Mouse (Mus musculus) thymus, postnatal 10 days (tissue): ENCODE data around the gene 2310009B15Rik.

ENCODE experiments used
- DNase-seq, 2 experiments: peaks; one replicate each; pipeline ENCODE4 v3.0.0; 2021; ENCODE audit warnings: low spot score in 2 of 2

Gene 2310009B15Rik

DNA sequence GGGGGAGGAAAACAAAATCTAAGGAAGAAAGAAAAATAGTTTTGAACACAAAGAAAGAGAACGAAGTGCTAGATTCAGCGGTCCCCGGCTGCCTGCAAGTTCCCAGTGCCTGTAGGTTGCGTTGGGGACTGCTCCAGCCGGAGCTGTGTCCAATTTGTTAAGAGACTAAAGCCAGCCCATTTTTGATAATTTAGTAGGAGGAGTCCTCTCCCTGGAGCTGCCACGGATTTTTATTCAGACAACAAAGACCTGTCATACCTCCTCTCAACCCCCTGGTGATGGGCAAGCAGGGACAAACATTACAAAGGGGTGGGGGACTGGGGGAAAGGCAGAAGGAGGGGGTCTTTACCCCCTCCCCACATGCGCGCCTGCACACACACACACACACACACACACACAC, 14.3 kb downstream of the 2310009B15Rik start:
- no peak for DNase-seq

DNA sequence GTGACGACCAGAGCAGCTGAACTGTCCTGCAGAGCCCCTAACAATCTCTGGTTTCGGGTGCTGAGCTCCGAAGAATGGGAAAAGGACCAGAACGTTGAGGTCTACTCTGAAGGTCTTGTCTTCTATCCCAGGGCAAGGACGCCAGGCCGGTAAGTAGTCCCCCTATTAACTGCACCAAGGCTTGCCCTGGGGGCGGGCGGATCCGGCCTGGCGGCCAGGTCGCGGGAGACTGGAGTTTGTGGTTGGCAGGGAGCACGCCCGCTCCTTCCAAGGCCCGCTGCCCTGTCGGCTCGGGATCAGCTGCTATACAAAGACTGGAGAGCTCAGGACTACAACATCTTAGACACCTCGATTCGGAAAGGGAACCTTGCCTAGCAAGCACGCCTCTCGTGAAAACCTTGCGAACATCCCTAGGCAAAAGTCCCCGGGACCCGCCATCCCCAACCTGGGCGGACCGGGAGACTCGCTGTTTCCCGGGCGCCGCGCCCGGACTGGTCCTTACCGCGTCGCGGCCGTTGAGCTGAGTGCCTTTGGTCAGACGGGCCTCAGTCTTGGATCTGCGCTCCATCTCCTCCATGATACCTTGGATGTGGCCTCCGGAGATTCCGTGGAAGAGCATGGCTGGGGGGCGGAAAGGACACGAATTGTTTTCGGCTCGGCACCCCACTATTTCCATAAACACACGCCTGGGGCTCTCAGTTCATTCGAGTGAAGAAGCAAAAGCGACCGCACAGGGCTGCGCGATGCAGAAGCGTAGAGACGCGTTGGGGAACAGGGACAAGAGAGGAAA, 15.2 kb downstream of the 2310009B15Rik start:
- no peak for DNase-seq

DNA sequence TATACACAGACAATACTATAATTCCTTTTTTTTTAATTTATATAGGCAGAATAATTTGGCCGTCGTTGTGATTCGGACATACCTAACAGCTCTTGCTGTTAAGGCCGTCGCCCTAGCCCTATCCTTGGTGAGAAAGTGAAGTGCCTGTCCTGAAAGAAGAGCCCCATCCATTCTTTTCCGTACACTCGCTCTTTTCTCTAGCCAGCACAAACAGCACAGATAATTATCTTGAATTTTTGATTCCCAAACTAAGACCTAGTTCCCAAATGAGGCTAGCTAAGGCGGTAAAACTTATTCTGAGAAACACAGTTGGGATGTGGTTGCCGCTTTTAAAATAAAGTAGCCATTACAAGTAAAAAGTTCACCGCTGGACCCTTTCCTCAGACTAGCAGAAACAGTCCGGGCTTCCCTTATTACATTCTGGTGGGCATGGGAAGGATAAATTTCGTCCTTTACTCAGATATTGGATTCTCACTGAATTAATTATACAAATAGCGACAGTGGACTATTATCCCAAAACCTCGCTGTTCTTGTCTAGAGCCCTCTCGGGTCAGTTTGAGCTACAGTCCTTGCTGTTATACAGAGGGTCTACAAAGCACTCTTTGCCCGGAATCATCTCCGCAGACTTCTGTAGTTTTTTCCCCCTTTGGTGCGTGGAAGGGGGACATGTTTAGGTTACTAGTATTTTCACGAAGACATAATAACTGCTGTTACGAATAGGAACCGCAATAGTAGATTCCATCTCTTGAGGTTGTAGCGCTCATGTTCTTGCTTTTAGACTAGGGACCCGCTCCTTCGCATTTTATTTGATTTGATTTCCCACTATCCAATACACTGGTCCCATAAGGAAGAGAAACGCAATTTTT, 16.0 kb downstream of the 2310009B15Rik start:
- no peak for DNase-seq

DNA sequence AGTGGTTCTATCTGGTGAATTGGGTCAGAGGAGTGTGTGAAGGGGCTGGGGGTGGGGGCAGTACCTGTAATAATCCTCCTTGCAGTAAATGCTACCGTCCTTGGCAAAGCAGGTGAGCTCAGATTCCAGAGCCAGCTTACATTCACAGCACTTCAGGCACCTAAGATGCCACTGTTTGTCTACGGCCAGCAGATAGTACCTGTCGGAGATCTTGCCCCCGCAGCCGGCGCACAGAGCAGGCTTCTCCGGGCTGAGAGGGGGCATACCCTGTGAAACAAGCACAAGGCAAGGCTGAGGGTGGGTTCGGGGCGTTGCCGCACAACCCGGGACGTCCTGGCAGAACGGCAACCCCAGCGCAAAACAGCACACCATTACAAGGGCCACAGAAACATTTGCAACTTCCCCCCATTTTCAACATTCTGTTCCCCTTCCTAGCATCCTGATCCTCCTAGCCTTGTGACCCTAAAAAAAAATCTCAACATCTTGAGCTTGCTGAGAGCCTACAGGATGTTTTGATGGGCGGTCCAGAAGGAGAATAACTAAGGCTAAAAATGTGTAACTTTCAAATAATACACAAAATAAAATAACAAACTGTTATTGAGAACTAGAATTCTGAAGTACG, 16.7 kb downstream of the 2310009B15Rik start:
- no peak for DNase-seq

DNA sequence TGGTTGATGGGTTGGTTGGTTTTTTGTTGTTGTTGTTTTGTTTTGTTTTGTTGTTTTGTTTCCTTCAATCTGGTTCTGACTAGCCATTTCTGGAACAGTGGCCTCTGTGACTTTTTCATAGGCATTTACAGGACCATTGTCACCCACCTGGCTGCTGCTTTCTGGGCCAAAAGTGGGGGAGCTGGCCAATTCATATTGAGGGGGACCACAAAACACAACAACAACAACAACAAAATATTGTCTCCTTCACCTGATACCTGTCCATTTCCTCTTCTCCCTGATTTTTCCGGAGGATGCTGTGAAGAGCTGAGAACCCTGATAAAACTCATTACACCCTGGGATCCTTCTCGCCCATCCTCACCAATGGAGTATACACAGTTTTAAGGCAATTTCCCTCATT, 17.4 kb downstream of the 2310009B15Rik start:
- no peak for DNase-seq

DNA sequence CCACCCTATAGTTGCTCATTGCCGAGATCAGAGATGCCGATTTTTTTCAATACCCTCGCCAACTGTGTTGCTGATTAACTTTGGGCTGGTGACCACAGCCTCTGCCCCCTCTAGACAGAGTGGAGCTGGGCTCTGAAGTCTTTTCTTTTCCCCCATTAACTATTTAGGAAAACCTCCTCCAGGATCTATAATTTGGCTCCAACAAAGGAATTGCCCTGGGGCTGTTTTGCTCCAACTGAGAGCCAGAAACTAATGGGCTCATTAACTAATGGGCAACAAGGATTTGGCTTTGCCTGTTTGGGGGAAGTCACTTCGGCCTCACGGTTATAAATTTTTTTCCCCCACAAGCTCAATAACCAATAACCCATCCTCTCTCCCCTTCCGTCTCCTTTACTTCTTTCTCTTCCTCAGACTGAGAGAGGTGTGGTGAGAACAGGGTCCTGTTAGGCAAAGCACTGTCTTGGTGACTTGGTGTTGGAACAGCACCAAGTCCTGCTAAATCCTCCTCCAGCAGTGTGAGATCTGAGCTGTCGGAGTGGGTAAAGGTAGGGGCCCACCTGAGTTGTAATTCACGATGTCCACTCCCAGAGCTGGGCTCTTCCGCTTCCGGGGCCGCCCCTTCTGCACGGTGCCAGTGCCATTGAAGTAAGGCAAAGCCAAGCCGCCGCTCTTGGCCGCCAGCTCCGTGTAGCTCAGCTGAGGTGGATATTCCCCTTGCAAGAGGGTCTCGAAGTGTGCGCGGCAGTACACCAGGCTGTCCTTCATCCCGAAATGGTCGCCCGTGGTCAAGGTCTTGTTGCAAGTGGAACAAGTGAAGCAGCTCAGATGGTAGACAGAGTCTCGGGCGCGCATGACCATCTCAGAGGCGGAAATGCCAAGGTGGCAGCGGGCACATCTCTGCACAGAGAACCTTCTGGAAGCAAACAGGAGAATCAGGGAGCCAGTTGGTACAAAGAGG, 18.6 kb downstream of the 2310009B15Rik start:
- DNase-seq, result no peak

DNA sequence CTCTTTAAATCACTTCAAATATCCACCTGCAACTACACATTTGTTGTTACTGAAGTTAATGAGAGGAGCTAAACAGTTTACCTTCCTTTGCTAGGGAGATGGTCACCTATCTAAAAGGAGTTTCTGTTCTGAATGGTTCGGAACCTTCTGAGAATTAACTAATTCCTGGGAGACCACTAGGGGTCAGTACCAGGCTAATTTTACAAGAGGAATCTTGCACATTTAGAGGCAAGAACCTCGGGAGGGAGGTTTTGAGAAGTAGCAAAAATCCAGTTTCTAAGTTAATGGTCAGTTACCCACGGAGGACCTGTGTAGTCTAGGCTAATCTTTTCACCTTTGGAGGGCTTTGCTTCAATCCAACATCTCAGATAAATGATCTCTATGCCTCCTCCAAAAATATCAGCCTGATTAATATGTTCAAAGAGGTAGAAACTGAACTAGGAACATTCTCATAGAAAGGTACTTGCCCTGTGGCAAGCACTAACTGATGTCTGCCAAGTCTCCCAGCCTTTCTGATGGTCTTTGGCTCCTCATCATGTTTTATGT, 21.2 kb downstream of the 2310009B15Rik start:
- DNase-seq, result peak in 1 of 2 experiments; percentile 38

DNA sequence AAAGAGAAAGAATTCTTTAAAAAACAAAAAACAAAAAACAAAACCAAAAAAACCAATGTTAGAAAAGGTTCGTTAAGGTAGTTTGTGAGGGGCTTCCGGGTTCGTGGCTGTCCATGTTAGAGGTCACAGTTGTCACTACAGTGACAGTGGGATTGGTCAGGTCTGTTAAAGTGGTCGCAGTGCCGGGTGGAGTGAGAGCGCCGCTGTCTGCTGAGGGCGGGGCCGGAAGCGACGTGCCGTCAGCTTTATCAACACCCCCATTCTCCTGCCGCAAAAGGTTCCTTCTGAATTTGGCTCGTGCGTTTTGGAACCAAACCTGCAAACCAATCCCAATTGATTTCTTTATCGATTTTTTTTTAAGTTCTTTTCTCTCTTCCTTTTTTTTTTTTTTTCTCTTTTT, 25.3 kb downstream of the 2310009B15Rik start:
- no peak for DNase-seq

DNA sequence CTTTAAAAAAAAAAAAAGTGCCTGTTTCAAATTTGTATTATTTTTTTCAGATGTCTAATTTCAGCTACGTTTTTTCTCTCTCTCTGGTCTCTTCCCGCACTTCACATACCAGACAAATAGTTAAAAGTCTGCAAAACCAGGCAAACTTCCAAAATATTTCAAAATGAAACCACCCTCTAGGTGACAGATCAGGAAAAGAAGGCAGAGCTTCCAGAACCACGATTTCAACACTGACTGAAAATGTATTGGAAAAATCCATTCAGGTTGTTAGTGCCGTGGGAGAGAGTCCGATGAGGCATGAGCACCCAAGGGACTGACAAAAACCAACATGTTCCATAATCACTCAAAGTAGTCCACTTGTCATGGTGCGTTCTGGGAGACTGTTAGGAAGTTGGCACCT, 29.8 kb downstream of the 2310009B15Rik start:
- DNase-seq, result no peak

DNA sequence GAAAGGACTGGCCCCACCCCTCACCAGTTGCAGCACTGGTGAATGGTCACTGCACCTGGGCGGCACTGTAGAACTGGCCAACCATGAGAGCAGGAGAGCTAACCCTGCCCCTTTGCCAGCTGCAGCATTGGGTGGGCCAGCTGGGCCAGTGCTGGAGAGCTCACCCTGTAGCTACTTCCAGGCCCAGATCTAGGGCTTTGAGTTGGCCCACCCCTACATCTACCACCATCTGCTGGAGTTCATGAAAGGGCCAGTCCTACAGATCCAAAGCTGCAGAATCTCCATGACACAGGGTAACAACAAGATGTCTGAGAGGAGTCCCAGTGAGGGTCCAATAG, 33.7 kb downstream of the 2310009B15Rik start:
- no peak for DNase-seq

DNA sequence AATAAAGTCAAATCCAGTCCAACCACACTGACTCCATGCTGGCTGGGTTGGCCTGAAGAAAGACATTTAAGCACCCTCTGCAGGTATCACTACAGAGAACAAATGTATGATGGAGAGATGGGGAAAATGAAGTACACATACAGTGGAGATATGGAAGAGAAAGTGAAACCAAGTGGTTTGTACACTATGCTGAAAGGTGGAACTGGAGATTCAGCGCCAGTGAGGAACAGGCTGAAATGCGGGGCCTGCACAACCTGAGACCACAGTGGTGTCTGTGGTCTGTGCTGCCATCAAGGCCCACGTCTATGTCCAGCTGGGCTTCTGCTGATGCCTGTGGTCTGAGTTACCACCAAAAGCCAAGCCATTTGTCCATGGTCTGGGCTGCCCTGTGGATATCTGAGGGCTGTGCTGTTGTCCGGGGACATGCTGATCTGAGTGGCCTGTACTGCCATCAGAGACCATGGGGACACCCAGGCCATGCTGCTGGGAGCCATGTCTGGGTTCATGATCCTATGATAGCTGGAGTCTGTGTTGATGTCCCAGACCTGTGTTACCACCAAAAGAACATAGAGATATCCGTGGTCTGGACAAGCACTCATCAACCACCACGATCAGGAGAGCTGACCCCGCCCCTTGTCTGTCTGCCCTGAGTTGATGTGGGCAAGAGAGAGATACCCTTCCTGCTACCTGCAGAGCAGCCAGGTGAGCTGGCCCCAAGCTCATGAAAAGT, 34.2 kb downstream of the 2310009B15Rik start:
- DNase-seq, result no peak
